Mouse (Mus musculus): ENCODE results near the gene Hist1h1a.
"Not testable (repeated sequence)": the region's sequence is repeated elsewhere in the genome, so short reads cannot be mapped to it uniquely, and the experiment has no call there.

DNA sequence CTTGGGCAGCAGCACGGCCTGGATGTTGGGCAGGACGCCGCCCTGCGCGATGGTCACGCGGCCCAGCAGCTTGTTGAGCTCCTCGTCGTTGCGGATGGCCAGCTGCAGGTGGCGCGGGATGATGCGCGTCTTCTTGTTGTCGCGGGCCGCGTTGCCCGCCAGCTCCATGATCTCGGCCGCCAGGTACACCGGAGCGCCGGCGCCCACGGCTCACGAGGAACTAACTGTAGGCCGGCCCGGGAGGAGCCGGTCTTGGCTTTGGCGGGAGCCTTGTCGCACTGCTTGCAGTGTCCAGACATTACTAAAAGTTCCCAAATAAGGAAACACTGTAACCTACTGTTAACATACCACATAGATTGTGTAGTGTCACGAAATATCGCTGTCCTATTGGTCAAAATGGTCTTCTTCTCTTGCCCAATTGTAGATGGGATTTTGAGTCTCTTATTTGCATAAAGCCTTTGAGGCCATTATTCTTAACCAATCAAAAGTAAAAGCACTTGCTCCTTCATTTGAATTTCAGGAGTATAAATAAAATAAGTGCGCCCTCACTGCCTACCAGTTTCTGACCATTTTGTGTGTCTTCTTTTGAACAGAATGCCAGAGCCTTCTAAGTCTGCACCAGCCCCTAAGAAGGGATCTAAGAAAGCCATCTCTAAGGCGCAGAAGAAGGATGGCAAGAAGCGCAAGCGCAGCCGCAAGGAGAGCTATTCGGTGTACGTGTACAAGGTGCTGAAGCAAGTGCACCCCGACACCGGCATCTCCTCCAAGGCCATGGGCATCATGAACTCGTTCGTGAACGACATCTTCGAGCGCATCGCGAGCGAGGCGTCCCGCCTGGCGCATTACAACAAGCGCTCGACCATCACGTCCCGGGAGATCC, 17.0 kb upstream of the Hist1h1a start, which contains the start of gene Hist1h2bb:
- not testable (repeated sequence) for TF ChIP-seq CTCF (IDR thresholded peaks at IDR 0.05; ENCODE audit: extremely low read depth, insufficient read depth, insufficient read length, insufficient replicate concordance)
- peak; percentile 24; the same call in 1 of the 2 replicates for TF ChIP-seq POLR2A (IDR thresholded peaks at IDR 0.05; ENCODE audit: low read depth, low read length)
